Mouse (Mus musculus) thymus, adult 18-20 months (tissue): ENCODE measurements around the gene Phf20.
"Not testable (repeated sequence)": the region's sequence is repeated elsewhere in the genome, so short reads cannot be mapped to it uniquely, and the experiment has no call there.

ENCODE experiments used
- DNase-seq, 2 experiments: peaks; one replicate each; pipeline ENCODE4 v3.0.0; 2022; ENCODE audit warnings: mixed read lengths in 2 of 2

Gene Phf20

GRCm38 (mm10) chr2:156199944-156200343 lies 3.7 kb downstream of the Phf20 start:
- DNase-seq: no peak

DNA sequence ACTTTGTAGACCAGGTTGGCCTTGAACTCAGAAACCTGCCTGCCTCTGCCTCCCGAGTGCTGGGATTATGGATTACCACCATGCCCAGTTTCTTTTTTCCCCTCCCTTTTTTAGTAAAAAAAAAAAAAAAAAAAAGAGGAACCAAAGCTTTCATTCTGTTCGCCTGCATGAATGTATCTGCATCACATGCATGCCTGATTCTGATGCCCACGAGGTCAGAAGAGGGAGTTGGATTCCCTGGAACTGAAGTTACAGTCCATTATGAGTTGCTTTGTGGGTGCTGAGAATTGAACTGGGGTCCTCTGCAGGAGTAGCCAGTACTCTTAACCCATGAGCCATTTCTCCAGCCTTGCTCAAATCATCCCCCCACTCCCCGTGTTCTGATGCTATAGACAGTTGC lies 5.2 kb downstream of the Phf20 start:
- no peak for DNase-seq

DNA sequence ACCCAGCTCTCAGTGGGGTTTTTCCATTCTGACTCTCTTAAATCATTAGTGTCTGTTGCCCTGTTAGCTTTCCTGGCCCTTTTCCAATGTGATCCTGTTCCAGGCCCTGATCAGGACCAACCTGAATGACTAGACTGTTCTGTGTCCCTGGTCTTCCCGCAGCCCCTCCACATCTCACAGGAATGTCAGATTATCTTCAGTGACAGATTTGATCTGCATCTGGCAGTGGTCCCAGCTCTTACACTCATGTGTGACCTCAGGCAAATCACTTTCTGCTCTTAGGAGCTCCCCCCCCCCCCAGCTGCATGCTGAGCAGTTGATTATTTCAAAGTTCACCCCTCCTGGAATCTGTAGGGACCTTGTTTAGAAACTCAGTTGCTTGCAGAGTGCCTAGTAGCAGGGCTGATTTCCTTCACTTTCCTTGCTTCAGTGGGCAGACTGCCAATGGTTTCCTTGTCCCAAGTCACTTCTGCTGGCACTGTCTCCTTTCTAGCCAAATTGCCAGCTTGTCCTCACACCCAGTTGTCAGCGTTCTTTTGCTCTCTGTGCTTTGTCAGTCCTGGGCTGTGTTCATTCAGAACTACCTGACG lies 6.7 kb downstream of the Phf20 start:
- no peak for DNase-seq

DNA sequence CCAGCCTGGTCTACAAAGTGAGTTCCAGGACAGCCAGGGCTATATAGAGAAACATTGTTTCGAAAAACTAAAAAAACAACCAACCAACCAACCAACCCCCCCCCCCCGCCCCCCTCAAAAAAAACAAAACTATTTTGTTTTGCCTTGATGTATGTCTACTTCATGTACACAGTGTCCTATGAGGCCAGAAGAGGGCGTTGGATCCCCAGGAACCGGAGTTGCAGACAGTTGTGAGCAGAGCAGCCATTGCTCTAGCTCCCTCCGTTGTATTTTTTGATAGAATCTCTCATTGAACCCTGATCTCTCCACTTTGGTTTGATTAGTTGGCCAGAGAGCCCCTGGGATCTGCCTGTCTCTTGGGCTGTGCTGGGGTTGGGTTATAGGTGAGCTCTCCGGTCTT lies 7.7 kb downstream of the Phf20 start:
- no peak for DNase-seq

- DNase-seq: no peak
Measured at GRCm38 (mm10) chr2:156217786-156218185, 21.5 kb downstream of the Phf20 start.

DNA sequence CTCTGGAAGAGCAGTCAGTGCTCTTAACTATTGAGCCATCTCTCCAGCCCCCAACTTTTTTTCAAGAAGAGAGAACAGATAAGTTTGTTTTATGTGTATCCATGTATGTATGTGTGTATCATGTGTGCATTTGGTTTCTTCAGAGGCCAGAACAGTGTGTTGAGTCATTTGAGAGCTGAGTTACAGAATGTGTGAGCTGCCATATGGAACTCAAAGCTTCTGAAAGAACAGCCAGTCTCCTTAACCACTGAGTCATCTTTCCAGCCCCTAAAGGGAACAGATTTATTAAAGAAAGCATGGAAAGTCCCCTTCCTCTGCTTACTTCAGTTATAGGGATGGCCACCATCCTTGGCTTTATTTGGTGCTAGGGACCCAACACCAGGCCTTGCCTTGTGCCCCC lies 25.8 kb downstream of the Phf20 start:
- DNase-seq: no peak

DNA sequence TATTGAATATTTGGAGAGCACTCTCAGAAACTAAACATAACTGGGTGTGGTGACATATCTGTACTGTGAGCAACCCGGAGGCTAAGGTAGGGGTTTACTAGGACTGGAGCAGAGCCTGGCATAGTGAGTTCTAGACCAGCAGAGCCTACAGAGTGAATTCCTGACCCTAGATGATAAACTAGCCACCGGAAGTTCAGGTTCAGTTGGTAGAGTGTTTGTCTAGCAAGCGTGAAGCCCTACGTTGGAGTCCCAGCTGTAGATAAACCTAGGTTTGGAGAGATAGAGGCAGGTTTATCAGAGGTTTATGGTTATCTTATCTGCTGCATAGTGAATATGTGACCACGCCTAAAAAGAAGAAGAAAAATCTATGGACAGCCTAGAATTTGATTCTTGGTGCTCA lies 27.8 kb downstream of the Phf20 start:
- no peak for DNase-seq

DNA sequence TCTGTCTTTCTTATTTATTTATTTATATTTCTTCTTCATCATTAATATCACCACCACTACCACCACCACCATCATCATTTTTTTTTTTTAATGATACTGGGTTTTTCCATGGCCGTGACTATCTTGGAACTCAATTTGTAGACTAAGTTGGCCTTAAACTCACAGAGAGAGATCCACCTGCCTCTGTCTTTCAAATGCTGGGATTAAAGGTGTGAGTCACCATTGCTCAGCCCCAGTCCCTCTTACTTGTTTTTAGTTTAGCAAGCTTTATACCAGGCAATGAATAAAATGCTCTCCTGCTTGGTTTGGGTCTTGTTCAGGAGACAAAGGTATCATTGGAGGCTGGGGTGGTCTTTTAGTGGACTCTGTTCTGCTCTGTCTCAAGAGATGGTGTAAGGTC lies 31.4 kb downstream of the Phf20 start:
- no peak for DNase-seq

- DNase-seq: no peak
Measured at GRCm38 (mm10) chr2:156229171-156229570, 32.9 kb downstream of the Phf20 start.

DNA sequence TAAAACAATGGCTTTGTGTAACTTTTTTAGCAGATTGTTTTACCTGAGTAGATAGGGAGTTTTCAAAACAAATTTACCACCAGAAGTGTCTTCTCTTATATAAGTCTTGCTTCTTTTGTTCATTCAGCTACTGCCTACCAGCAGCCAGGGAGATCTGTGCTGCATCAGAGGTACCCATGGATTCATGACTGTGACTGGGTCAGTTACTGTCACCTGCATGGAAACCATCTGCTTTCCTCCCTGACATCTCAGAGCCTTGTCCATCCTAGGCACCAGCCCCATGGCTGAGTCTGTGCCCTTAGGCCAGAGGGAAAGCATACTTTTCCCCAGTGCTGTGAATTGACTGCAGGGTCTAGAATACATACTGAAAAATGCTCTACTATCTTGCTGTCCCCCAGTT lies 35.1 kb downstream of the Phf20 start:
- no peak for DNase-seq

- DNase-seq: no peak
Measured at GRCm38 (mm10) chr2:156233275-156233948, 37.1 kb downstream of the Phf20 start.

- DNase-seq: not testable (repeated sequence)
Measured at GRCm38 (mm10) chr2:156234016-156234415, 37.8 kb downstream of the Phf20 start.

GRCm38 (mm10) chr2:156235847-156236246 lies 39.6 kb downstream of the Phf20 start:
- DNase-seq: no peak

DNA sequence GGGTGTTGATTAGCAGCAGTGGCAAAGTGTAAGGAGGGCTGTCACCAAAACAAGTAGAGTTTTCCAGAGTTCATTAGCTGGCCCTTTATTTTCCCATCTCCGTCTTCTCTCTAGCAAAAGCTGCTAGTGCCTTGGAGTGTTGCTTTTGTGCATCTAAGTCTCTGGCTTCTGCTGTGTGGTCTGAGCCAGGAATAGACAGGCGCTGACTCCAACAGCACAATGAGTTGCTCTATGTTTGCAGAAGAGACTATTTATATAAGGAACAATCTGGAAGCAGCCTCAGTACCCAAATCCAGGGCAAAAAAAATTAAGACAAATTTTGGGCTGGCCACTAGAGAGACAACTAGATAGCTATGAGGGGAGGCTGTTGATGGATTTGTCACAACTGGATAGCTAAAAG lies 45.4 kb downstream of the Phf20 start:
- DNase-seq: no peak

- no peak for DNase-seq
Measured at GRCm38 (mm10) chr2:156243011-156243410, 46.7 kb downstream of the Phf20 start.

DNA sequence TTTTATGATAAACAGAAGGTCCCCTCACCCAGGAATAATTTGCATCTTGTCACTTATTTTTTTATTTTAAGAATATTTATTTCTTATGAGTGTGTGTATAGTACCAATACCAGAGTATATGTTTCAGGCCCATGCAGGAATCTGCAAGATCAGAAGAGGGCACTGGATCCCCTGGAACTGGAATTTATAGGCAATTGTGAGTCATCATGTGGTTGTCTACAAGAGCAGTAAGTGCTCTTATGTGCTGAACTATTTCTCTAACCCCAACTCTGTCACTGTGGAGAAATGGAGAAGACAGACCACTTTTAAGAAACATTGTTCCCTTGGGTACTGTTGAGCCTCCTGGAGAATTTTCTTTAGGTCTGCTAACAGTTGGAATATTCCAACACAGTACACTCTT lies 51.3 kb downstream of the Phf20 start:
- no peak for DNase-seq

GRCm38 (mm10) chr2:156250761-156251160 lies 54.5 kb downstream of the Phf20 start:
- no peak for DNase-seq

DNA sequence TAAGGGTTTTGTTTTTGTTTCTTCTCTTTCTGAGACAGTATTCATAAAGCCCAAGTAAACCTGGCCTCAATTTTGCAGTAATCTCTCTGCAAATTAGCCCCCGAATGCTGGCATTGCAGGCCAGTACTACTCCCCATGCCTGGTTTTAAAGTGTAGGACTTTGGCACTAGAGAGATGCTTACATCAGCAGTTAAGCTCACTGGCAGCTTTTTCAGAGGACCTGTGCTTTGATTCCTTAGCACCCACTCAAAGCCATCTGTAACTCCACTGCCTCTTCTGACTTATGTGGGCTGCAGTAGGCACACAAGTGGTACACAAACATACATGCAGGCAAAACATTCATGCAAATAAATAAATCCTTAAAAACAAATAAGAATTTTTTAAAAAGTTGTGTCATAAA lies 55.0 kb downstream of the Phf20 start:
- no peak for DNase-seq

- DNase-seq: peak; percentile 21 to 43
Measured at GRCm38 (mm10) chr2:156257051-156257450, 60.8 kb downstream of the Phf20 start.

GRCm38 (mm10) chr2:156257922-156258761 lies 61.9 kb downstream of the Phf20 start:
- DNase-seq: no peak

- DNase-seq: no peak
Measured at GRCm38 (mm10) chr2:156260968-156261367, 64.7 kb downstream of the Phf20 start.

DNA sequence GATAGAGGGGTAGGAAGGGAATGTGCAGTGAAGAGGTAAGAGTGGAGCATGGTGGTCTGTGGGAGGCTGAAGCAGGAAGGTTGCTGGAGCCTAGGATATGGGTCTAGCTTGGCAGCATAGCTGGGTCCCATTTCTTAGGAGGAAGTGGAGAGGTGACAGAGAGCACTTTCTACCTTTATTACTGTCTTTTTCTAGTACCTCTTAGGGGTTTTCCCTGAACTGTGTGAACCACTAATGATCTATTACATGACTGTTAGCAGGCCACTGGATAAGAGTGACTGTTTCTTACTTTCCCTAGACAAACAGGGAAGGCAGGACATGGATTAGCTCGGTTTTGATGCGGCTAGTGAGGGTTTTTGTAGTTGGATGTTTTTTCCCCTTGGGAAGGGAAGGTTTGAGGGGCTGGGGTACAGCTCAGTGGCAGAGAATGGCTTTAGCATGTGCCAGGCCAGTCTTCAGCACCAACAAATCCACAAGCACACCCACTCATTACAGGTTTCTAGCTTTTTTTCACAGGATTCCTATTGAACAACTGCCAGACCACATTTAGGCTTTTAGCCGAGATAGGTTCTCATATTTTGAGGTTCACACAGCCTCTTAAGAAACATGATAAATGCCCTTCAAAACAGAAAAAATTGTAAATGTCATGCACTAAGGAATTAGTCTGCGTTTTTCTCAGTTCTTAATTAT lies 67.1 kb downstream of the Phf20 start:
- DNase-seq: no peak

- DNase-seq: peak; percentile 24 to 51
Measured at GRCm38 (mm10) chr2:156267636-156268035, 71.4 kb downstream of the Phf20 start.
